Mouse (Mus musculus): ENCODE results near the gene Cep41. TPM values are rescaled to one million over a fixed set of nuclear protein-coding genes. Genes with fewer than 3 reads are reported as not detected.

Gene Cep41
- polyA plus RNA-seq, 1 experiment from 2014 or later = 12.8 TPM

DNA sequence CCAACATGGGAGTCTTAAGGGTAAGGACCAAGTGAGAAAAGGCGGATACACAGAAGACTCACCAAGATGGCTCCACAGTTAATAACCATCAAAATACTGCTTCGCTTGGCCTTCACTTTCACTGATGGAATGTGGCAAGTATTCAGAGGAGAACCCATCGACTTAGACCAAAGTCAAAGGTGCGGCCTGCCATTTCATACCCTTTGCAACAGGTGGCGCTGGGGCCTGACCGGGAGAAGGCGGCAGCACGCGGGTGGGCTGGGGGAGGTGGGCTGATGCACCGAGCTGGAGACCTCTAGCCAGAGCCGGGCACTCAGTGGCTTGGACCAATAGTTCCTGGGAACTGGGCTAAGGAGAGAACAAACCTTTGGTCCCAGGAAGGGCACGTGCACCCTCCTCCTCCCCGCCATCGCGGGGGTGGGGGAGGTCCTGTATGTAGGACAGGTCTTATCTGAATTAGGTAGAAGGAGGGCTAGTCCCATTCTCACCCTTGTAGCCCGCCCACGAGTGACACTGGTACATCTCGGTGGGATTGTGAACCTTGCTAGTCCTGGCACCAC is 39.1 kb upstream of the Cep41 start:
- no peaks in the 10 kb centered on the region for H3K27me3 ChIP-seq
- in situ Hi-C loops (cut with MboI; ENCODE audit: low pct_unique_long_range_greater_than_20kb) = no loop called here
- ChIA-PET POLR2A (interaction anchor here (0.7 to 0.8 kb wide), 2 partner anchors 11 to 711 kb away, joined by 3 read pairs; no protein-coding TSS in a partner anchor), CTCF (interaction anchor here (1.7 kb wide), 1 partner anchor 8 kb away, joined by 4 read pairs; no protein-coding TSS in a partner anchor)
- DNase-seq (ENCODE audit: low read depth, low spot score) = no peak
- ATAC-seq = no peak
- TF ChIP-seq CTCF (IDR thresholded peaks at IDR 0.05) = no peak

- ATAC-seq = no peak
- ChIA-PET POLR2A (no interaction called here), CTCF (no interaction called here)
- no peak for TF ChIP-seq CTCF (IDR thresholded peaks at IDR 0.05)
- DNase-seq (ENCODE audit: low read depth, low spot score) = no peak
- in situ Hi-C loops (cut with MboI; ENCODE audit: low pct_unique_long_range_greater_than_20kb) = no loop called here
- peaks cover 2% of the 10 kb centered on the region for H3K27me3 ChIP-seq
Observed at GRCm38 (mm10) chr6:30730301-30730971, 36.9 kb upstream of the Cep41 start.

DNA sequence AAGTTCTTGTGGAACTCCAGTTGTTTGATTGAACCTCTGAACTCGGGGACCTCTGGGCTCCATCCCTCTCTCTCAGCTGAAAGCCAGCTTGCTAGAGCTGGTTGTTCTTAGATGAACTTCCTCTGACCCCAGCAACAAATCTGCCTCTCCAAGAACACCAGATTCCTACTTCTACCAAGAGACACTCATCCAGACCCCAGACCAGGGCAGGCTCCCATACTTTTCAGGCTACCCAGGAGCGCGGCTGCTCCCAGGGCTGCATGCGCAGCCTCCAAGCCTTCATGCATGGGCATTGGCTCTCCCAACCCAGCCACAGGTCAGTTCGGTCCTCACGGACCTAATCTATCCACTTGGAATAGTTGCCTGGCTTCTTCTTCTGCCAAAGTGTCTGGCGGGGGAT is 29.8 kb upstream of the Cep41 start, which contains the start of gene Mest:
Mest (plus strand) TSS at position 217 of the 400 bp plus-strand sequence.
- no peak for TF ChIP-seq CTCF (IDR thresholded peaks at IDR 0.05)
- ATAC-seq = no peak
- CTCF ChIA-PET = no interaction called here

GRCm38 (mm10) chr6:30722385-30723164 is 29.0 kb upstream of the Cep41 start:
- peaks cover 2% of the 10 kb centered on the region for H3K27me3 ChIP-seq
- CTCF ChIA-PET = interaction anchor here (1.1 kb wide), 1 partner anchor 17 kb away, joined by 4 read pairs; no protein-coding TSS in a partner anchor
- POLR2A ChIA-PET = no interaction called here
- TF ChIP-seq CTCF (IDR thresholded peaks at IDR 0.05) = no peak
- in situ Hi-C loops (cut with MboI; ENCODE audit: low pct_unique_long_range_greater_than_20kb) = no loop called here
- no peak for DNase-seq (ENCODE audit: low read depth, low spot score)
- ATAC-seq = no peak

More for the DNA sequence above, 29.8 kb upstream of the Cep41 start, which contains the start of gene Mest:
- peaks cover 2% of the 10 kb centered on the region for H3K27me3 ChIP-seq
- in situ Hi-C loops (cut with MboI; ENCODE audit: low pct_unique_long_range_greater_than_20kb) = no loop called here
- POLR2A ChIA-PET = no interaction called here
- no peak for DNase-seq (ENCODE audit: low read depth, low spot score)

DNA sequence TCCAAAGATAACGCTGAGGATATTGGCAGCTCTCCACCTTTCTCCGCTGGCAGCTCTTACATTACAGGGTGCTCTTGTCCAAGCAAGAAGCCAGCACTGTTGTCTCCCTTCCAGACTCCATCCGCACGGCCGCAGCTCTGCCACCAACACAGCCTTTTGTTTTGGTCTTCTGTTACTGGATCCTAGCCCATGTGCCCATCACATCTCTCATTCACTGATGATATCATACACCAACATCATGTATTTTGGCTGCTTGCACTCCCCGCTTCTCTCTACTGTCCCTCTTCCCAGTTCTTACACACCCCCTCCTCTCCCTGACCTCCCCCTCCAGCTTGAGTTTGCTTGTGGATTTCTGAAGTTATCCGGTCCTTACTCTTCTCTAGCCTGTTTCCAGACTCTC is 23.2 kb upstream of the Cep41 start:
- CTCF ChIA-PET = no interaction called here
- no peak for ATAC-seq
- peaks cover 7% of the 10 kb centered on the region for H3K27me3 ChIP-seq
- in situ Hi-C loops (cut with MboI; ENCODE audit: low pct_unique_long_range_greater_than_20kb) = no loop called here
- no peak for TF ChIP-seq CTCF (IDR thresholded peaks at IDR 0.05)
- POLR2A ChIA-PET = no interaction called here
- DNase-seq (ENCODE audit: low read depth, low spot score) = no peak

DNA sequence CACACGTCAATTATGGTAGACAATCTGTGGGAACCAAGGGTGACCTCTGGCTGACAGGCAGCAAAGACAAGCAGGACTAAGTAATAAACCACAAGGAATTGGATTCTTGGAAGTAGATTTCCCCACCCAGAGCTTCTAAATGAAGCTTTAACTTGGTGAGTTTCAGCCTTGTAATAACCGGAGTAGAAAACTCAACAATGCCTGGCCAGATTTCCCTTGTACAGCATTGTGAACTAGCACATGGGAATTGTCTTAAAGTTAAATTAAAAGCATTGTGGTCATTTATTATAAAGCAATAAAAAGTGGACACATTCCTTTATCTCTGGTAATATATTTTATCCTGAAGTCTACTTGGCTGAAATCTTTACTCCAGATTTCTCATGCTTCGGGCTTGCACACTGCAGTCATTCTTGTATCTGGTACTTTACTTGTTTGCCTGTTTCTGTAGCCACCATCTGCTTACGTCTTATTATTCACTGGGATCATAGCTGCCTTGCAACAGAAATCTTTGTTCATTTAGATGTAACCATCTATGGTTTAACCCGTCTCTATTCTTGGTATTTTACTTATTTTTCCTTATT is 21.4 kb upstream of the Cep41 start:
- CTCF ChIA-PET = no interaction called here
- in situ Hi-C loops (cut with MboI; ENCODE audit: low pct_unique_long_range_greater_than_20kb) = no loop called here

DNA sequence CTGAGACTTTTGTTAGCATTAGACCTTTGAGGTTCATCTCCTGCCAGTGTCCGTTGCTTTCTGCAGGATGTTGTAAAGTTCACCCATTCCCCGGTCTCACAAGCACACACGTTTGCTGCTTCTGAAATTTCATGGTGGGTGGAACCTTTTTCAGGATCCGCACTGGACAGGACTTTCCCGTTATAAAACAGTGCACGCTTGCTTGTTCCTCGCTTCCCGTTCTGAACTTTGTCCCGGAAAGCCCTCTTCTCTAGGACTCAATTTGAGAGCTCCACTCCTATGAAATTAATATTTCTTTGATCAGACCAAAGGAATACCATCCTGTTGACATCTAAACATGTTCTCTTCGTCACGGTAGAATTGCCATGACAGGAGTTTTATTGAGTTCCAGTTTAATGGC is 20.3 kb upstream of the Cep41 start:
- ATAC-seq (no peak), DNase-seq (ENCODE audit: low read depth, low spot score) (no peak)
- TF ChIP-seq CTCF (IDR thresholded peaks at IDR 0.05) = no peak
- peaks cover 7% of the 10 kb centered on the region for H3K27me3 ChIP-seq
- ChIA-PET CTCF (no interaction called here), POLR2A (no interaction called here)
- in situ Hi-C loops (cut with MboI; ENCODE audit: low pct_unique_long_range_greater_than_20kb) = no loop called here

More for the DNA sequence above, 21.4 kb upstream of the Cep41 start:
- TF ChIP-seq CTCF (IDR thresholded peaks at IDR 0.05) = no peak
- POLR2A ChIA-PET = interaction anchor here (0.5 kb wide), 1 partner anchor 9 kb away, joined by 3 read pairs; no protein-coding TSS in a partner anchor
- DNase-seq (ENCODE audit: low read depth, low spot score) (no peak), ATAC-seq (no peak)
- peaks cover 7% of the 10 kb centered on the region for H3K27me3 ChIP-seq

GRCm38 (mm10) chr6:30713455-30713854 is 19.9 kb upstream of the Cep41 start:
- DNase-seq (ENCODE audit: low read depth, low spot score) (no peak), ATAC-seq (no peak)
- POLR2A ChIA-PET = no interaction called here
- TF ChIP-seq CTCF (IDR thresholded peaks at IDR 0.05) = no peak
- H3K27me3 ChIP-seq = peaks cover 7% of the 10 kb centered on the region
- in situ Hi-C loops (cut with MboI; ENCODE audit: low pct_unique_long_range_greater_than_20kb) = no loop called here
- CTCF ChIA-PET = no interaction called here

DNA sequence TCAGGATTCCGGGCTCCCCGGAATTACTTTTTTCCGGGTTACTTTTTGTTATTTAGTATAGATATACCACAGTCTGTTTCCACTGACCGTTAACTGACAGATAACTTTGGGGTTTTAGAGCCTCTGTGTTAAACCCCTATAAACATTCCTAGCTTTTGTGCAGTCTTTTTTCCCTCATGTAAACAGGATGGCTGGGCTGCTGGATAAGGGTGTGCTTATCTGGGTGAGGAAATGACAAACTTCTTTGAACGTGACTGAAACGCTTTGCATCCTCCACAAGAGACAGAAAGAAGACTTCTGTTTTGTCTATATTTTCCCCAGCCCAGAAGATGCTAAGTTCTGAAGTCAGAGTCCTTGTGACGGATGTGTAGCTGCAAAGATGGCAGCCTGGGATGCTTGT is 18.9 kb upstream of the Cep41 start:
- in situ Hi-C loops (cut with MboI; ENCODE audit: low pct_unique_long_range_greater_than_20kb) = no loop called here
- ChIA-PET CTCF (no interaction called here), POLR2A (no interaction called here)
- ATAC-seq = no peak
- no peak for TF ChIP-seq CTCF (IDR thresholded peaks at IDR 0.05)
- H3K27me3 ChIP-seq = peaks cover 7% of the 10 kb centered on the region
- DNase-seq (ENCODE audit: low read depth, low spot score) = no peak

DNA sequence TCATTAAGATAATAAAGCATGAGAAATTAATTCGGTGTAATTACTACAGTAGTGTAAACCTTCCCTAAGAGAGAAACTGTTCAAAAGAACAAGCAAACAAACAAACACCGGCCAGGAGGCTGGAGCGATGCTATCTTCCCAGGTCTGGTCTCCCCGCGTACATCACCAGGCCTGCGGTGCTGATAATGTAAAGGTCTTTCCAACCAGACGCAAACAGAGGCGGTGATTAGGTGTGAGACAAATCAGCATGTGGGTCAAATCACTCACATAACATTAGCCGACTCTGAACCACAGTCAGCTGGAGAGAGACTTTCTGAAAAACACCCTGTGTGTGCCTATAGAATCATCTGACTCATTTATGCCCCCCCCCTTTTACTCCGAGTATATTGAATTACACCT is 17.8 kb upstream of the Cep41 start:
- ATAC-seq = no peak
- in situ Hi-C loops (cut with MboI; ENCODE audit: low pct_unique_long_range_greater_than_20kb) = no loop called here
- no peak for DNase-seq (ENCODE audit: low read depth, low spot score)
- H3K27me3 ChIP-seq = peaks cover 7% of the 10 kb centered on the region
- ChIA-PET POLR2A (no interaction called here), CTCF (no interaction called here)
- TF ChIP-seq CTCF (IDR thresholded peaks at IDR 0.05) = no peak
